Mouse (Mus musculus) liver, embryonic 11.5 days (tissue): Measurements from ENCODE around the gene Lrrc47. TPM values are rescaled to one million over a fixed set of nuclear protein-coding genes. Genes with fewer than 3 reads are reported as not detected.
A peak's percentile ranks its signal among the peaks of the same experiment; 100 is the strongest.

Experiments
- ATAC-seq: fragments of 200-750 bp; cut with Nextera tagmentation; replicated peaks from 2 replicates; pipeline ENCODE4 v1.8.0; 2017; ENCODE audit warnings: moderate number of reproducible peaks, mild to moderate bottlenecking, moderate TSS enrichment, moderate library complexity; ENCODE audit not compliant: low FRiP score
- DNase-seq: peaks from one replicate; pipeline ENCODE4 v3.0.0-alpha.2; 2017; ENCODE audit warnings: low spot score
- H3K27ac ChIP-seq: fragments of 300-500 bp; sonication (generic); 2 replicates; pipeline ENCODE4 v1.5.1; 2014; ENCODE audit warnings: mild to moderate bottlenecking, low read depth, low read length, control low read depth
- H3K27me3 ChIP-seq: fragments of 300-500 bp; sonication (generic); replicated peaks from 2 replicates; pipeline ENCODE4 v1.6.1; 2014; ENCODE audit warnings: low read length, mixed read lengths; ENCODE audit not compliant: control insufficient read depth, insufficient read depth
- H3K36me3 ChIP-seq: fragments of 300-500 bp; sonication (generic); 2 replicates; pipeline ENCODE4 v1.6.1; 2014; ENCODE audit warnings: mild to moderate bottlenecking, low read length, moderate library complexity, mixed read lengths; ENCODE audit not compliant: control insufficient read depth, insufficient read depth
- H3K4me1 ChIP-seq: fragments of 300-500 bp; sonication (generic); replicated peaks from 2 replicates; pipeline ENCODE4 v1.6.1; 2014; ENCODE audit warnings: low read length, mixed read lengths; ENCODE audit not compliant: control insufficient read depth, insufficient read depth
- H3K4me2 ChIP-seq: fragments of 300-500 bp; sonication (generic); 2 replicates; pipeline ENCODE4 v1.6.1; 2014; ENCODE audit warnings: mild to moderate bottlenecking, control low read depth, moderate library complexity
- H3K4me3 ChIP-seq: fragments of 300-500 bp; sonication (generic); 2 replicates; pipeline ENCODE4 v1.5.1; 2014; ENCODE audit warnings: low read depth, low read length, control low read depth
- H3K9ac ChIP-seq: fragments of 300-500 bp; sonication (generic); 2 replicates; pipeline ENCODE4 v1.6.1; 2014; ENCODE audit warnings: low read depth, low read length, control low read depth
- H3K9me3 ChIP-seq: fragments of 300-500 bp; sonication (generic); 2 replicates; pipeline ENCODE4 v1.6.1; 2016; ENCODE audit warnings: low read length, inconsistent platforms, mixed read lengths; ENCODE audit not compliant: control insufficient read depth
- WGBS: fragments of 180-500 bp; shearing (Covaris S2); extraction: QIAGEN DNeasy Blood & Tissue Kit; methylation state at CpG from one replicate; pipeline ENCODE4 v1.1.7; 2014; 5-methylcytosine and 5-hydroxymethylcytosine counted together
- polyA plus RNA-seq: library from polyadenylated mRNA; unstranded; fragments of >200 nt; fragmentation: Nextera tagmentation; extraction: Ambion mirVana; gene quantifications from 2 replicates; pipeline ENCODE4 v1.2.1, GENCODE M21; 2014

Gene Lrrc47
- polyA plus RNA-seq, 1 experiment from 2014 or later = 20.3 TPM

DNA sequence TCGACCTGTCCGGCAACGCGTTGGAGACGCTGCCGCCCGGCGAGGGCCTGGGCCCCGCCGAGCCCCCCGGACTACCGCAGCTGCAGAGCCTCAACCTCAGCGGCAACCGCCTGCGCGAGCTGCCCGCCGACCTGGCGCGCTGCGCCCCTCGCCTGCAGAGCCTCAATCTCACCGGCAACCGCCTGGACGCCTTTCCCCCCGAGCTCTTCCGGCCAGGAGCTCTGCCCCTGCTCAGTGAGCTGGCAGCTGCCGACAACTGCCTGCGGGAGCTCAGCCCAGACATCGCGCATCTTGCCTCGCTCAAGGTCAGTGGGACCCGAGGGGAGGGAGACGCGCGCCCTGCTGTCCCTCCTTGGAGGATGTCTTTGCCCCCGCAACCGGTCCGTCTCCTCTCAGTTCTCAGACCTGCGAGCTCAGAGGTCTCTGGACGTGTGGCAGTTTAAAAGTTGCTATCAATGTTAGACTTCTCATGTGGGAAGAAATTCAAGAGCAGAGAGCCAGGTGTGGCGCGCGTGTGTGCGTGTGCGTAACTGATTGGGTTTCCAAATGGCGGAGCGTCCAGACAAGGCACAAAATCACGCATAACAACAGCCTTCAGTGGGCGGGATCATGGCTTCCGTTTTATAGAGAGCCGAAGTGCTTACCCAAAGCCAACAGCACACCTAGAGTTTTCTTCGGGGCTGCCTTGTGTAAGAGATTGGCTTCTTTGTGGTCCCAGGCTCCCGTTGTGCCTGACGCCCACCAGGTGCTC, 776 bp downstream of the Lrrc47 start:
- H3K27ac ChIP-seq = peak overlapping the region; percentile 64
- peak overlapping the region; percentile 98 for H3K4me2 ChIP-seq
- H3K9me3 ChIP-seq = no peaks in the 10 kb centered on the region
- no peaks in the 10 kb centered on the region for H3K27me3 ChIP-seq
- DNase-seq (peak; percentile 46), ATAC-seq (0 out of 2 replicates have a peak, but pooled peaks have one; percentile 2)
- H3K36me3 ChIP-seq = peaks cover 27% of the 10 kb centered on the region
- H3K9ac ChIP-seq = peak overlapping the region; percentile 95
- 2% methylated on average over 55 of the region's 55 CpGs for WGBS
- H3K4me1 ChIP-seq = peaks cover 17% of the 10 kb centered on the region
- peak overlapping the region; percentile 100 for H3K4me3 ChIP-seq

- Histone ChIP-seq H3K4me3 (no peak overlapping the region), H3K9me3 (no peaks in the 10 kb centered on the region), H3K36me3 (peaks cover 48% of the 10 kb centered on the region), H3K9ac (no peak overlapping the region), H3K27me3 (no peaks in the 10 kb centered on the region), H3K4me2 (no peak overlapping the region), H3K4me1 (peaks cover 17% of the 10 kb centered on the region), H3K27ac (no peak overlapping the region)
- ATAC-seq = no peak
- 92% methylated on average over 11 of the region's 11 CpGs for WGBS
- no peak for DNase-seq
Measured at GRCm38 (mm10) chr4:154015476-154015875, 3.9 kb downstream of the Lrrc47 start.

DNA sequence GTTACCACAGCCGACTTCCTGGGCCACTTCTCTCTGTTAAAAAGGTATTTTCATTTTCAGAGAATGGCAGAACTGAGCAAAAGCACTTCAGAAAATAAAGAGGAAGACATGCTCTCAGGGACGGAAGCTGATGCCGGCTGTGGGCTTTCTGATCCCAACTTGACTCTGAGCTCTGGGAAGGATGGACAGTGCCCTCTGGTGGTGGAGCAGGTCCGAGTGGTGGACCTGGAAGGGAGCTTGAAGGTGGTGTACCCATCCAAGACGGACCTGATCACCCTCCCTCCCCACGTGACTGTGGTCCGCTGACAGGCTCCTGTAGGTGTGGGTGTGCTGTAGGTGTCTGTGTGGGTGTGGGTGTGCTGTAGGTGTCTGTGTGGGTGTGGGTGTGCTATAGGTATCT, 8.0 kb downstream of the Lrrc47 start:
- H3K27me3 ChIP-seq = no peaks in the 10 kb centered on the region
- H3K9me3 ChIP-seq = no peaks in the 10 kb centered on the region
- 0 out of 2 replicates have a peak overlapping the region, but pooled peaks have one; percentile 29 for H3K27ac ChIP-seq
- peaks cover 66% of the 10 kb centered on the region for H3K36me3 ChIP-seq
- no peak overlapping the region for H3K9ac ChIP-seq
- DNase-seq = no peak
- 72% methylated on average over 7 of the region's 7 CpGs for WGBS
- H3K4me2 ChIP-seq = no peak overlapping the region
- H3K4me3 ChIP-seq = no peak overlapping the region
- no peak for ATAC-seq
- H3K4me1 ChIP-seq = peaks cover 27% of the 10 kb centered on the region

DNA sequence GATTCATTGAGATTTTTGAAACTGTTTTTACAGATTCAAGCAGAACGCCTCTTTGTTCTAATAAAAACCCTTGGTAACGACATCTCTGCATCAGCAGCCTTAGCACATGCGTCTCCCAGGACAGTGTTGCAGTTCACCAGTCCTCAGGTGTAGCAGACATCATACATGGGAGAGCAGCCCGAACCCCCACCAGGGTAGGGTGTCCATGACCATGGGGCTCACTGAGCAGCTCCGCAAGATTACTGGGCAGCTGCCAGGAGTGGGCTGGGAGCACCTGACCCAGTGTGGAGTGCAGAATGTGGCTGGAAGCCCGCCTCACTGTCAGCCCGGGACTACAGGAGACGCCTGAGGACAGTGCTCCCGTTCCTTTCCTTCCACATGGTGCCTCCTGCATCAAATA, 9.9 kb downstream of the Lrrc47 start:
- H3K4me1 ChIP-seq = peaks cover 35% of the 10 kb centered on the region
- DNase-seq (no peak), ATAC-seq (no peak)
- H3K9ac ChIP-seq = no peak overlapping the region
- H3K27me3 ChIP-seq = no peaks in the 10 kb centered on the region
- H3K36me3 ChIP-seq = peaks cover 52% of the 10 kb centered on the region
- H3K9me3 ChIP-seq = no peaks in the 10 kb centered on the region
- peak overlapping the region; percentile 94 for H3K27ac ChIP-seq
- no peak overlapping the region for H3K4me2 ChIP-seq
- H3K4me3 ChIP-seq = no peak overlapping the region
- 72% methylated on average over 9 of the region's 9 CpGs for WGBS

- Histone ChIP-seq H3K9ac (peak overlapping the region; percentile 92), H3K4me2 (peak overlapping the region; percentile 88)
Measured at GRCm38 (mm10) chr4:154022407-154022806, 10.9 kb downstream of the Lrrc47 start.

DNA sequence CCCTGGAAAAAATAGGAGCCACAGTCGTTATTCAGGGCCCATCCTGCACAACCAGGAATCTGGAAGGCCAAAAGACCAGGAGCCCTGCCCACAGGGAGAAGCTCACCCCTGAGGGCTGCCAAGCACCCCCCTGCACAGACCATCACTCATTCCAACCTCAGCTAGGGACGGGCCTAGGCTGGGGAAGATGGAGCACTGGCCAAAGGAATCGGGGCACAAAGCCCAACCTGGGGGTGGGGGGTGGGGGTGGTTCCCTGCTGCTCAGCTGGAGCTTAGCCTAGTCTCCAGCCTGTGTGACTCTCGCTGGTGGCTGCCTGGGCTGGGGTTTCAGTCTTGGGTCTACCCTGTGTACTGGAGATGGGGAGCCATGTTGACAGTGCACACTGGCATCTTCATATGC, 11.3 kb downstream of the Lrrc47 start:
- H3K4me3 ChIP-seq = peak overlapping the region; percentile 81
- peak overlapping the region; percentile 92 for H3K9ac ChIP-seq
- peak overlapping the region; percentile 88 for H3K4me2 ChIP-seq
- peaks cover 43% of the 10 kb centered on the region for H3K36me3 ChIP-seq
- DNase-seq (no peak), ATAC-seq (no peak)
- no peaks in the 10 kb centered on the region for H3K9me3 ChIP-seq
- 53% methylated on average over 4 of the region's 4 CpGs for WGBS
- H3K27me3 ChIP-seq = no peaks in the 10 kb centered on the region
- H3K4me1 ChIP-seq = peaks cover 49% of the 10 kb centered on the region
- H3K27ac ChIP-seq = peak overlapping the region; percentile 94

More at GRCm38 (mm10) chr4:154022407-154022806, 10.9 kb downstream of the Lrrc47 start:
- ATAC-seq = no peak
- H3K4me3 ChIP-seq = peak overlapping the region; percentile 81
- peak overlapping the region; percentile 94 for H3K27ac ChIP-seq
- no peaks in the 10 kb centered on the region for H3K9me3 ChIP-seq
- H3K27me3 ChIP-seq = no peaks in the 10 kb centered on the region
- peaks cover 43% of the 10 kb centered on the region for H3K36me3 ChIP-seq
- peaks cover 45% of the 10 kb centered on the region for H3K4me1 ChIP-seq
- no peak for DNase-seq
- 74% methylated on average over 4 of the region's 4 CpGs for WGBS

DNA sequence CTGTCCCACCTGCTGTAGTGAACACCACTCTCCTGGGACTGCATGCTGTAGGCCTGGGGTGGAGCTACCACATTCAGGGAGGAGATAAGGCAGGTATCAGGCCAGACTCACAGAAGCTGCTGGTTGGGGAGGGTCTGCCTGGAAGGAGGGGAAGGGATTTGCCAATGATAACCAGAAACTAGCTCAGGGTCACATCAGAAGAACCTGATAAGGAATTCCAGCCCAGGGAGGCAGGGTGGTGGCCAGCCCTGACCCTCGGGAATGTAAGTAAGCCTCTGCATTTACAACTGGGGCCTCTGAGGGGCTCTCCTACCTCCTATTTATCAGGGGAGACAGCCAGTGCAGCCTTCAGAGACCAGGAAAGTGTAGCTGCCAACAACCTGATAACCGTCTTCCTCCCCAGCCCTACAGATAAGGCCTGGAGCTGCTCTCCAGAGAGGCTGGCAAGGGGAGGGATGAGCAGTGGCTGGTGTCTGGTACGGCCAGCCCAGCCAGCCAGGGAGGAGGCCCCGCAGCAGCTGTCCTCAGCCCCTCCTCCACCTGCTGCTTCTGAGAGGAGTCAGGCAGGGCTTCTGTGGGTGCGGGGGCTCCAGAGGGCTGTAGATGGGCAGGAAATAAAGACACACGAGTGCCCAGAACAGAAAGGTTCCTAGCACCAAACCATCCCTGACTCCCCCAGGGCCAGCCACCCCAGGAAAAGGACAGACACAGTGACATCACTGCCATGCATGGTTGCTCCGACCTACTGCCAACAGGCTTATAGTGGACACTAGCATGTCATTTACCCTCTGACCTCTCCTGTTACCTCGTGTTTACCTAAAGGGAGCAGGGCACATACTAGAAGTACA, 12.4 kb downstream of the Lrrc47 start:
- H3K36me3 ChIP-seq = peaks cover 33% of the 10 kb centered on the region
- ATAC-seq = peak; percentile 86
- DNase-seq = peak; percentile 80

DNA sequence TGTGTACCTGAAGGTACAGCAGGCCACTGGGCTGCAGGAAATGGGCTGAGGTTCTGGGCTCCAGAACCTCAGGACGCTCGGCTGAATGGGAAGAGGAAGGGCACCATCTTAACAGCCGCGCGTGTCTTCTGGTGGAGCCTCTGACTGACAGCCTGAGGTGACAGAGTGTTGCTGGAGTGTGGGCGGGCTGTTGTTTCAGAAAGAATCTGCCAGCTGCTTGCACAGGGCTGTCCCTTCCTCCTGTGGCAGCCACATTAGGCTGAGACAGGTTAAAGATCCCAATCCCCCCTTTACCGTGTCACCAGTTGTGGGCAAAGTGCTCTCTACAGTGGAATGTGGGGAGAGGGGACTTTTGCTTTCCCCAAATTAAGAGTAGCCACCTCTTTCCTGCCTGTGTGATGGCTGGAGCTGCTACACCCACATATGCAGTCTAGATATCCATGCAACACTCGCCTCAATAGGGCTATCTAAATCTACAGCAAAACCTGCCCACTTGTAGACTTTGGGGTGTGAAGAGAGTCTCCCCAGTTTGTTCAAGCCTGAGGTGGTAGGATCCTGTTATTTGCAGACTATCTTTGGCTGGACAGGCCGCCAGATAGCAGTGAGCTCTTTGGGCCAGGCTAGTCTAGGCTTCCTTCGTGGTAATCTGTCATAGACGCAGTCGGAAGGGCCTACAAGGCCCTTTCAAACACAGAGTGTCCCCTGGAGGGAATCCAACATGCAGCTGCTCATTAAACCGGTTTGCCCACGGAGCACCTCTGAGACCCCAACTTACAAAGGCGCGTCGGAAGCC, 13.4 kb downstream of the Lrrc47 start:
- Histone ChIP-seq H3K4me2 (peak overlapping the region; percentile 88), H3K9me3 (no peaks in the 10 kb centered on the region), H3K4me1 (peaks cover 49% of the 10 kb centered on the region), H3K36me3 (peaks cover 24% of the 10 kb centered on the region), H3K9ac (peak overlapping the region; percentile 92), H3K27ac (peak overlapping the region; percentile 94), H3K4me3 (peak overlapping the region; percentile 81), H3K27me3 (no peaks in the 10 kb centered on the region)
- ATAC-seq (no peak), DNase-seq (no peak)
- 13% methylated on average over 17 of the region's 17 CpGs for WGBS

More for the DNA sequence above, 12.4 kb downstream of the Lrrc47 start:
- Histone ChIP-seq H3K4me3 (peak overlapping the region; percentile 81), H3K27ac (peak overlapping the region; percentile 94), H3K4me1 (peaks cover 49% of the 10 kb centered on the region), H3K9me3 (no peaks in the 10 kb centered on the region), H3K4me2 (peak overlapping the region; percentile 88), H3K9ac (peak overlapping the region; percentile 92), H3K27me3 (no peaks in the 10 kb centered on the region)
- 3% methylated on average over 8 of the region's 8 CpGs for WGBS
